Mouse (Mus musculus) erythroblast, embryonic 14.5 days (primary cell): ENCODE data around the gene Cd3eap.

Source experiments
- GATA1 ChIP-seq: IDR thresholded peaks from 2 replicates; pipeline ENCODE4 v1.6.1; 2012; ENCODE audit warnings: low read length, inconsistent platforms, mixed read lengths
- TAL1 ChIP-seq: IDR thresholded peaks from 3 replicates; pipeline ENCODE4 v1.6.1; 2012; ENCODE audit warnings: low read length, inconsistent platforms, mixed read lengths

- TF ChIP-seq GATA1 (no peak), TAL1 (no peak)
Measured at GRCm38 (mm10) chr7:19341761-19342409, 17.4 kb downstream of the Cd3eap start.
